Mouse (Mus musculus) embryonic fibroblast, embryonic 13.5 days (primary cell): ENCODE measurements at regions not wholly inside any gene's neighbourhood (a gene's known extent, or its start where the extent isn't known, plus 50 kb on each side); places are given as distances from the start of the nearest gene placed in this dataset.

ENCODE experiments used
- CTCF ChIP-seq: IDR thresholded peaks from 2 replicates; pipeline ENCODE4 v1.5.1; 2011; ENCODE audit warnings: mild to moderate bottlenecking, control low read depth, low read length, moderate library complexity, borderline replicate concordance; ENCODE audit not compliant: insufficient read depth
- POLR2A ChIP-seq: IDR thresholded peaks from 2 replicates; pipeline ENCODE4 v1.6.1; 2011; ENCODE audit warnings: low read depth, mild to moderate bottlenecking, control low read depth, low read length, moderate library complexity

GRCm38 (mm10) chr8:115856816-115857215, 149.2 kb upstream of the Maf start:
- TF ChIP-seq CTCF (no peak), POLR2A (no peak)
